Mouse (Mus musculus): ENCODE data around the gene Nup107.
"Not testable (repeated sequence)": the region's sequence is repeated elsewhere in the genome, so short reads cannot be mapped to it uniquely, and the experiment has no call there.

Gene Nup107

DNA sequence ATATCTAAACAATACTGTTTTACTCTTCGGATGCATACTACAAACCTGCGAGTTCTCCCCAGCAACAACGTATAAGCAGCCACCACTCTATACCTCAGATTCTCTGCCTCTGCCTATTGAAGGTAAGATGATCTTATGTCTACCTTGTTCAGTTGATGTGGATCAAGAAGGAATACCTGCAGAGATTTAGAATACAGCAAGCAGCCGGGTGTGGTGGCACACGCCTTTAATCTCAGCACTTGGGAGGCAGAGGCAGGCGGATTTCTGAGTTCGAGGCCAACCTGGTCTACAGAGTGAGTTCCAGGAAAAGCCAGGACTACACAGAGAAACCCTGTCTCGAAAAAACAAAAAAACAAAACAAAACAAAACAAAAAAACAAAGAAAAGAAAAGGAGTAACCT lies 55.0 kb downstream of the Nup107 start:
- DNase-seq (ENCODE audit: low read depth, low spot score) = not testable (repeated sequence)

DNA sequence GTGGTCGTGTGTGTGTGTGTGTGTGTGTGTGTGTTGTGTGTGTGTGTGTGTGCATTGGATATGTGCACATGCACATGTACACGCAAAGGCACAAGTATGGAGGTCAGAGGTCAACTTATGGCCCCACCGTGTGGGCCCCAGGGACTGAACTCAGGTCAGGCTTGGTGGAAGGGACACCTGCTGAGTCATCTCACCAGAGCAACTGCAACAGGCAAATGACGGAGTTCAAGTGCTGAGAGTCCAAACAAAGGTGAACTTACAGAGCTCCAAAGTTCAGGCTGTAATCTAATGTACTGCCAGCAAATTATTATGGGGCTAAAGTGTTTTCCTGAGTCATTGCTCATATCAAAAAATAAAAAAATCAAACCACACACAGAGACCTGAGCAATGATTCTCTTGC lies 55.4 kb downstream of the Nup107 start:
- DNase-seq (ENCODE audit: low read depth, low spot score) = no peak

DNA sequence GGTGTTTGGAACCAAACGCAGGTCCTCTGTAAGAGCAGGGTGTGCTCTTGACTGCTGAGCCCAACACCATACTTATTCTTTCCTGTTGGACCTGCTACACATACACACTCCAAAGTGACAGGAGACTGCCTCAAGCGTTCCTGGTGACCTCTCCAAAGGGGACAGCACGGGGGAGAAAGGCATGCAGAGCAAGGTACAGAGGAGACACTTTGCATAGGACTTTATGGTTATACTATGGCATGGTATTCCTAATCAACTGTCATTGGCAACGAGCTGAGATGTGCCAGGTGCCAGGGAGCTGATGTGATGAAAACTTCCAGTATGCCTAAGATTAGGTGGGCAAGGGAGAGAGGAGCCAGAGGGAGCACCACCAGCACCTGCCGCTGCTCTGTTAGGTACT lies 55.9 kb downstream of the Nup107 start:
- no peak for DNase-seq (ENCODE audit: low read depth, low spot score)

DNA sequence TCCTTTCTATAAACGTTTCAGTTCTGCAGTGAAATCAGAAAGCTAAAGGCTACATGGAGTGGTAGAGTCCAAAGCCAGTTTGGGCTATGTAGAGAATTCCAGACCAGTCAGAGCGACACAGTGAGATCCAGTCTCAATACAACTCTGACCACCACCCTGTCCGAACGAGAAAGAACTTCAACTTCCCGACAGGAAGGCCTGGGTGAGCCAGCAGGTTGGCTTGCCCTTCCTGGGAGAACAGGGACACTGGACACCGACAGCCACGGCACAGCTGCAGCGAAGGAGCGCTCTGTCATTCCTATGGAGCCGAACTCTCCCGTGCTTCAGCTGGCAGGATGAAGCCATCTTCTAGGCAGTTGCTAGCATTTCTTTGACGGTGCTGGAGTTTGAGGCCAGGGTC lies 57.1 kb downstream of the Nup107 start:
- DNase-seq (ENCODE audit: low read depth, low spot score) = not testable (repeated sequence)

DNA sequence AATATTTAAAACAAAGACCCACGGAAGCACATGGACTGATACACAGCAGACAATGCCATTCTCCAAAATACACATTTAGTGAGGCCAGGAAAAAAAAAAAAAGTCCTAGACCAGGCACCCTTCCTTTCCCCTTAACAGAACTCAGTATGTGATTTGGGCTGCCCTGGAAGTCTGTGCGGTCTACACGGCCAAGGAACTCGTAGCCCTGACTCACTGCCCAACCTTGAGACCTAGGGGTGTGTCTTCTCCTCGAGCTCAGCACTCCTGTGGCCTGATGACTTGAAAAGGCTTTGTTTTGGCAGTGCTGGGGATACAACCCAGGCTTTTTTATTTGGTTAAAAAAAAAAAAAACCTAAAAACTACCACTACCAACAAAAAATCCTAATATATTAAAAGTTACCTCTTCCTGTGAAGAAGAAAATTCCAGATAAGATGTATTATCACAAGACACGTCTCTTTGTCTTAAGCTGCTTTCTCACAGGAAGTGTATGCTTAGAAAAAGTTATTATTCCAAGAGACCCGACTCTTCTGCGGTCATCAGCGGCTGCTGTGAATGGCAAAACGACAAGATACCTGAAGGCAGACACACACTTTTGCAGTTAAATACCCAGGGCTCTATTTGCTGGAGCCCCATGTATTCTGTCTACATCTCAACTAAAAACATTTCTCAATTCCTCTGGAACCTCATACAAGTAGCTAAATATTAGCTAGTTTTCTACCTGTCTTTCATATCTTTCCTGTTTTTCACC lies 58.2 kb downstream of the Nup107 start:
- DNase-seq (ENCODE audit: low read depth, low spot score) = not testable (repeated sequence)

DNA sequence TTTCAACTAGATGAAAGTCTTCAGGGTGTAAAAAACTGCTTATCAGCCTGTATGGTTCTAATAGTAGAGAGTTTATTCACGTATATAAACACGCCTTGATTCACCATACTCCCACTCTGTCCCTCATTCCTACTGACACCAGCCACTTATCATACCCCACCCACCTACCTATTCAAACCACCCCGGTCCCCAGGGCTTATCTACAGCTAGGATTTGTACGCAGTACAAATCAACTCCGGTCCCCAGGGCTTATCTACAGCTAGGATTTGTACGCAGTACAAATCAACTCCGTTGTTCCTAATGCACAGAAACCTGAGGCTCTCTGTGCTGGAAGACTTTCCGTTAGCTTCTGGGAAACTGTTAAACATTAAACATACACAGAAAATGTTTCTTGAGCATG lies 58.9 kb downstream of the Nup107 start:
- not testable (repeated sequence) for DNase-seq (ENCODE audit: low read depth, low spot score)

DNA sequence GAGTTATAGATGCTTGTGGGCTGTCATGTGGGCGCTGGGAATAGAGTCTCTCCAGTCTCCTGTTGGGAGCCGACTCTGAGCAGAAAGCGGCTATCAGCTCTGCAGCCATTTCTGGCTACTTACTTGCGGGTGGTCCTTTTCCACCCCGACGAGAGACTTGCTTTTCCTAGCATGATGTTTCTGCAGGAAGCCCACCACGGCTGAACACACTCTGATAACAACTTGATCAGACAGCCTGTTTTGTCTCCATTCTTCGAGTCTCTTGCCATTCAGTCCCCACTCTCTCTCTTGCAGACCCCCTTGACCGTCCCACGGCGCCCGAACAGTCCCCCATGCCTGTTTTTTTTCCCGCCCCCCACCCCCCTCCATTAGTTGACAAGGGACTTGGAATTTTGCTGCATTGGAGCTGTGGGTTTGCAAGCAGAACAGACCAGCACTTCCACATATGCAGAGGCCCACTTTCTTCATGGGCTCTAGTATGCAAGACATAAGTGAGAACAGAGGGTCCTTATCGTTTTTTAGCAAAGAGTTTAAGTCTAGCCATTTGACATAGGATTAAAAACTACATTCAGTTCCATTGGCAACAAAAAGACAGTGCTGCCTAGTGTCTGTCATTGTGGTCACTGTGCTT lies 59.4 kb downstream of the Nup107 start:
- no peak for DNase-seq (ENCODE audit: low read depth, low spot score)

DNA sequence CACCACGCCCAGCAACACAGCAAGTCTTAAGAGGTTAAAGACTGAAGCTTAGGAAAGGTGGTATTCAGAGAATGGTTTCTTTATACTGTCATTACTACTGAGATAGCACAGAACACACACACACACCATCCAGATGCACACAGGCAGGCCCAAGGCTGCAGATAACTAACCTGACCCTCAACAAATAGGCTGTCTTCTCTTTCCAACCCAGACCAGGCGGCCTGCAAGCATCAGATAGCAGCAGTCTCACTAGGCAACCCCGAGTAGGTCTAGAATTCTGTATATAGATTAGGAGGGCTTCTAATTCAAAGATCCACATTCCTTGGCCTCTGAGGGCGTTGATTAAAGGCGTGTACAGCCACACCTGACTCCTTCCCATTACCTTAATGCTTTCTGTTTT lies 60.3 kb downstream of the Nup107 start:
- DNase-seq (ENCODE audit: low read depth, low spot score) = no peak

DNA sequence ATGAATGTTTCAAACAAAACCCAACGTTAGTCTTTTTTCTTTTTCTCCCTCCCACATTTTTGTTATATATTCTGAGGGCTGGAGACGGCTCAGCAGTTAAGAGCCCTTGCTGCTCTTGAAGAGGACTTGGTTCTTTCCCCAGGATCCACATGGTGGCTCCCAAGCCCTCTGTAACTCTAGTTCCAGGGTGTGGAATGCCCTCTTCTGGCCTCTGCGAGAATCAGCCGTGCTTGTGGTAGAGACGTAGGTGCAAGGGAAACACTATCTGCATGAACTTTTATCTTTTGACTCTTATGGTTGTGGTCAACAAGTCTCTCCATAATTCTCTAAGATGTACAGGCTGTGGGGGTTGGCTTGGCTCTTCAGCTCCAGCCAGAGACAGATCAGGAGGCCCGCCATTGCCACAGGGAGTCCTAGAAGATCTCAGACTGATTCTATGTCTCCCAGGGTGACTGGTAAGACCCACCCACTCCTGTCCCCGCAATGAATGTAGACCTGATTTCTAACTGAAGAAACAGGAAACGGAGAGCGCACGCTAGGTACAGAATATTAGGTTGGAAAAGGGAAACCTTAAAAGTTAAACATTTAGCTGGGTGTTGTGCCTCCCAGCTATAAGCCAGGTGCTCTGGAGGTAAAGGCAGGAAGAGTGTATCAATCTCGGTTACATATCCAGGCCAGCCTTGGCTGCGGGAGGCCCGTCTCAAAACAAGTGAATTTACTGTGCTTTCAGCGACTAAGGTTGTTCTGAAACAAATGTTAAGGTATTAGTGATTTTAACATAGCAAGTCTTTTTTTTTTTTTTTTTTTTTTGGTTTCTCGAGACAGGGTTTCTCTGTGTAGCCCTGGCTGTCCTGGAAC lies 61.0 kb downstream of the Nup107 start:
- DNase-seq (ENCODE audit: low read depth, low spot score) = no peak

DNA sequence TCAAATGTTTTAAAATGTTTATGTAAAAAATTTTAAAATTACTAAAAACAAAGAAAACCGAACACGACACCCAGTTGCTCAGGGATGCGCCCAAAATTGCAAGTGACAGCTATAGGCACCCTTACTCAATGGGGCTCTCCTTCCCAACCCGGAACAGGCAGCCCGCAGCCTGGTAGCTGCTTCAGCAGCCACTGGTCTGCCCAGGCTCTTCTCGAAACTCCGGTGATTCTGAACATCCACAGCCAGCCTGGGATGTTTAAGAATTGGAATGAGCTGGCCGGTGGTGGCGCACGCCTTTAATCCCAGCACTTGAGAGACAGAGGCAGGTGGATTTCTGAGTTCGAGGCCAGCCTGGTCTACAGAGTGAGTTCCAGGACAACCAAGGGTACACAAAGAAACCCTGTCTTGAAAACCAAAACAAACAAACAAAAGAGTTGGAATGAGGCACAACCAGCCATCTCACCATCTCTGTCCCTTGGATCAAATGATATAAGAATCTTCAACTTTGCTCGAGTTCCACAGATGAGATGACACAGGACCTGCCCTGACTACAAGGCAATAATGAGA lies 61.8 kb downstream of the Nup107 start:
- no peak for DNase-seq (ENCODE audit: low read depth, low spot score)

DNA sequence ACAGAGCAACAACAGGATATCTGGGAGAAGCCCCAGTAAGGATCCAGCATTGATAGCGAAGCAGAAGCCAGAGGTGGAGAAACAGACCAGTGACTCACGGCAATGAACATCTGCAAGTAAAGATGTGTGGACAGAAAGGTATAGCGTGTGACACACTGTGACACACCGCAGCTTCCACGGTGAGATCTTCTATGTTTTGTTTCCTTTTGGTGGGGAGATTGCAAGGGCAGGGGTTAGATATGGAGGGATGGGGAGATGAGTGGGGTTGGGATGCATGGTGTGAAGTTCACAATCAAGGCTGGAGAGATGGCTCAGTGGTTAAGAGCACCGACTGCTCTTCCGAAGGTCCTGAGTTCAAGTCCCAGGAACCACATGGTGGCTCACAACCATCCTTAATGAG lies 62.4 kb downstream of the Nup107 start:
- DNase-seq (ENCODE audit: low read depth, low spot score) = no peak

DNA sequence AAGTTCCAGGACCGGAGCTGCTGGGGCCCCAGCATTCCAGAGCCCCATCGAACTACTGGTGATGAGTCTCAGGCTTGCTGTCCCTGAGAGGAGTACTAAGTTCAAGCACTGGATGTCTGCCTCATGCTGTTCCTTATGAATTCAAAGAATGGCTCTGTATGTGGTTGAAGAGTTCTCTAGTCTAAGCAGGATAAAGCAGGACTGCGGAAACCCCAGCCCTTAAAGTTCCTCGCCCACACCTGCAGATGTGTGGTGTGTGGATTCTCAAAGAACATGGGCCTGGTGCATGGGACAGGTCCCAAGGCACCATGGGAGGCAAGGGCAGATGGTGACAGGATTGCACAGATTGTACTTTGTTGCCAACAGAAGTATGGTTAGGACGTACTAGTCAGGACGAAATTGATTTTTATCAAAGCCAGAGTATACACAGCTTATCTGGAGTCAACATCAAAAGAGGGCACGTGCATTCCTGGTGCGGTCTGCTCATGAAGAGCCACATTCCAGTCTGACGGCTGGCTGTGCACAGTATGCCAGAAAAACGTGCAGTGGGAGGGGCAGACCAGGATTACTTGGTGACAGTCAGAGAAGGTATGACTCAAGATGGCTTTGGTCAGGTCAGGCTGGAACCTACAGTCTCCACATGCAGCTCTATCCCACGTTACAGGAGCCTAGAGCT lies 63.2 kb downstream of the Nup107 start:
- no peak for DNase-seq (ENCODE audit: low read depth, low spot score)

DNA sequence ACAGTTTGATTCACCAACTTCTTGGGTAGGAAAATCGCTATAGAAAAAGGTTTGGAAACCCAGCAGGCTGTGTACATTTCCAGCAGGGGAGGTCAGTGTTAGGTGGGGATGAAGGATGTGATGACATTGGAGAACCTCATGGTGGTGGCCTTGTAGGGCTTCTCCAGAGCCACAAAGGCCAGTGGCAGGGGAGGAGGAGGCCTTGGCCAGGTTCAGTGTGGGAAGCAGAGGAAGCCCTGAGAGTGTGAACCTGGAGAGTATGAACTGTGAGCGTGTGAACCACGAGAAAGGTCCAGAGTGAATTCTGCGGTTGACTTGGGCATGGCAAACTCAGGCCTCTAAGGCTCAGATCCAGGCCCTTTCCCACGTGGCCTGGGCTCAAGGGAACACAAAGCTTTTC lies 63.9 kb downstream of the Nup107 start:
- no peak for DNase-seq (ENCODE audit: low read depth, low spot score)

DNA sequence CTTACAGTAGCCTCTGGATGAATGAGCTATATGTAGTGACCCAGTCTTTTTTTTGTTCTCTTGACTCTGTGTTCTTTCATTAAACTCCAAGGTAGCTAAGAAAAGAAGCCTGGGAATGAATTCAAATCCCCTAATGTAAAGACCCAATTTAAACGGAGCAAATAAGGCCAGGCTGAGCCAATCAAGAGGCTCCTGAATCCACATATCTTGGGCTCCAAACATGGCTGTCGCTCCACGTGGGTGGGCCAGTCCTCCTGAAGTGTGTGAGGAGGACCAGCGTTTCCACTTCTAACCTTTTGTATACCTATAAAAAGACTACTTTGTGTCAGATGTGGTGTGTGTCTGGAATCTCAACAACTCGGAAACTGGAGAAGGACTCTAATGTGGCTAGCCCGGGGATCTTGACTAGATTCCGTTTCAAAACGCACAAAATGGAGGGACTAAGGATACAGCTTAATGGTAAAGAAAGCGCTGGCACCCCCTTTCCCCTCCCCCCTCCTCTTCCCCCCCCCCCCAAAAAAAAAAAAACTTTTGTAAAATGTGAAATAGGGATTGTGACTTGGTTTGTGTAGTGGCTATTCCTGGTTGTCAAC lies 64.9 kb downstream of the Nup107 start:
- no peak for DNase-seq (ENCODE audit: low read depth, low spot score)

DNA sequence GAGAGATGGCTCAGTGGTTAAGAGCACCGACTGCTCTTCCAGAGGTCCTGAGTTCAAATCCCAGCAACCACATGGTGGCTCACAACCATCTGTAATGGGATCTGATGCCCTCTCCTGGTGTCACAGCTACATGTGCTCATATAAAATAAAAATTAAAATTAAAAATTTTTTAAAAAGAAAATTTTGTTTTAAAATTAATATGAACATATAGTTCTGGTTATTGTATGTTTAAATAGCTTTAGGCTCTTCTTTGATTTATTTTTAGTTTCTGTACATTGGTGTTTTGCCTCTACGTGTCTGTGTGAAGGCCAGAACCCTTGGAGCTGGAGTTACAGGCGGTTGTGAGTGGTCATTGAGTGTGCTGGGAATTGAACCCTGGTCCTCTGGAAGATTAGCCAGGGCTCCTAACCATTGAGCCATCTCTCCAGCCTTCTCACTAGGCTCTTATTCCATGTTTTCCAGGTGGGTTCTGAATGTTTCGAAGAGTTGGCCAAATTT lies 65.6 kb downstream of the Nup107 start:
- no peak for DNase-seq (ENCODE audit: low read depth, low spot score)

DNA sequence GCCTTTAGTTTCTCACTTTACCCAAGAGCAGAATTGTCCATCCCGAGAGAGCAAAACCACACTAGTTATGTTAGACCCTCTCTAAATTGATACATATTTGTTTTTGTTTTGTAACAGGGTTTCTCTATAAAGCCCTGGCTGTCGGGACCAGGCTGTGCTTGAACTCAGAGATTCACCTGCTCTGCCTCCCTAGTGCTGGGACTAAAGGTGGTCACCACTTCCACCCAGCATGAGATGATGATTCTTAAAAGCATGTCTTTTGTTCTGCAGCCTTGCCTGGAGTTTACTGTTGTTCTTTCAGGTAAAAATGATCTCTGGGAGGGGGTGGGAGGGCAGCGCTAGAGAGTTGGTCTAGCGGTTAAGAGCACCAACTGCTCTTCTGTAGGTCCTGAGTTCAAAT lies 66.2 kb downstream of the Nup107 start:
- DNase-seq (ENCODE audit: low read depth, low spot score) = no peak

DNA sequence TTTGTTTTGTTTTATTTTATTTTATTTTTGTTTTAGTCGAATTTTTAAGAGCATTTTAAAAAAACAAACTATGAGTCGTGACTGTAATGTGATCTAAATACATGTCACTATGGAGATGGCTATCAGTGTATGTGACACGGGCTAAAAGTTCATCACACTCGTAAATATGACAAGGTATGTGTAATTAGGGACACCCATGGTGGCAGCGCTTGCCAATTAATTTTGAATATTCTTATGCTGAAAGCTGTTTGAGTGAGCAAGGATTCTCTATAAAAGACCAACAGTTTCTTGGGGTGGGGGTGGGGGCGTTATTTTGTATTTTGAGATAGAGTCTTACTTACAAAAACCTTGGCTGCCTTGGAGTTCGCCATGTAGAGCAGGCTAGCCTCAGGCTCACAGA lies 66.8 kb downstream of the Nup107 start:
- DNase-seq (ENCODE audit: low read depth, low spot score) = no peak

DNA sequence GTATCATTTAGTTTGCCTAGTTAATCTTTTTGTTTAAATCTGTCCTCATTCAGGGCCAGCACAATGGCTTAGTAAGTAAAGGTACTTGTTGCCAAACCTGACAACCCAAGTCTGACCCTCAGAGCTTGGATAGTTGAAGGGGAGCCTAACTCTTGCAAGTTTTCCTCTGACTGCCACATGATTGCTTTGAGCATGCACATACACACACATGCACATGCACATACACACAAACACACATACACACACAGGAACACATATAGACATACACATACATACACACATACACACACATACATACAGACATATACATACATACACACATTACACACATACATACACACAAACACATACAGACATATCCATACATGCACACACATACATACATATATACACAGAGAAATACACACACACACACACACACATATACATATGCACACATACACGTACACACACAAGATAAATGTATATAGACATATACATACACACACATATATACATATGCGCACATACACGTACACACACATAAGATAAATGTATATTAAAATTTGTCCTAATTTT lies 67.6 kb downstream of the Nup107 start:
- DNase-seq (ENCODE audit: low read depth, low spot score) = no peak

DNA sequence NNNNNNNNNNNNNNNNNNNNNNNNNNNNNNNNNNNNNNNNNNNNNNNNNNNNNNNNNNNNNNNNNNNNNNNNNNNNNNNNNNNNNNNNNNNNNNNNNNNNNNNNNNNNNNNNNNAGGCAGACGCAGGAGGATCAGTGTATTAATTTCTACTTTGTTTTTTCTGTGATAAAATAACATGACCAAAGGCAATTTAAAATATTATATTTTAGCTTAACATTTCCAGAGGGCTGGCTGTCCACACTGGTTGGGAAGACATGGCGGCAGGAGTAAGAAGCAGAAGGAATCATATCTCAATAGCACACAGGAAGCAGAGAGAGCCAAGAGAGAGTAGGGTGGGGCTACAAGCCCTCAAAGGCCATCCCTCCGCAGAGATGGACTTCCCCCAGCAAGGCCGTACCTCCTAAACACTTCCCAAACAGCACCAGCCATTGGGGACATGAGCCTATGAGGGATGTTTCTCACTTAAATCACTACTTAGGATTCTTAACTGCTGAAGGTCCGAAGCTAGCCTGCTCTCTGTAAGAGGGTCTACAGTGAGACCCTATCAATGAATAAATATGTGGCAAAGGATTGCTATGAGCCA lies 68.3 kb downstream of the Nup107 start:
- no peak for DNase-seq (ENCODE audit: low read depth, low spot score)

All from forelimb bud, embryonic 11.5 days (tissue).